Mouse (Mus musculus) heart, embryonic 10.5 days (tissue): ENCODE results near the gene Tspan18. TPM values are rescaled to one million over a fixed set of nuclear protein-coding genes. Genes with fewer than 3 reads are reported as not detected.

ENCODE experiments used
- DNase-seq: peaks from one replicate; pipeline ENCODE4 v3.0.0-alpha.2; 2017; ENCODE audit warnings: low spot score
- H3K27ac ChIP-seq: fragments of 300-500 bp; sonication (generic); 2 replicates; pipeline ENCODE4 v1.5.1; 2016; ENCODE audit warnings: mild to moderate bottlenecking
- H3K27me3 ChIP-seq: fragments of 300-500 bp; sonication (generic); 2 replicates; pipeline ENCODE4 v1.6.1; 2016; ENCODE audit warnings: mild to moderate bottlenecking; ENCODE audit not compliant: poor library complexity, insufficient read depth, severe bottlenecking
- H3K36me3 ChIP-seq: fragments of 300-500 bp; sonication (generic); 2 replicates; pipeline ENCODE4 v1.6.1; 2016; ENCODE audit warnings: mild to moderate bottlenecking, moderate library complexity
- H3K4me1 ChIP-seq: fragments of 300-500 bp; sonication (generic); 2 replicates; pipeline ENCODE4 v1.6.1; 2016; ENCODE audit warnings: mild to moderate bottlenecking
- H3K4me3 ChIP-seq: fragments of 300-500 bp; sonication (generic); 2 replicates; pipeline ENCODE4 v1.5.1; 2016; ENCODE audit warnings: mild to moderate bottlenecking, moderate library complexity
- H3K9me3 ChIP-seq: fragments of 300-500 bp; sonication (generic); 2 replicates; pipeline ENCODE4 v1.6.1; 2016; ENCODE audit warnings: mild to moderate bottlenecking, moderate library complexity
- WGBS: fragments of 180-500 bp; shearing (Covaris S2); methylation state at CpG from one replicate; pipeline ENCODE4 v1.1.7; 2016; 5-methylcytosine and 5-hydroxymethylcytosine counted together
- polyA plus RNA-seq: library from polyadenylated mRNA; unstranded; fragments of >200 nt; fragmentation: Nextera tagmentation; extraction: Ambion mirVana; gene quantifications from 2 replicates; pipeline ENCODE4 v1.2.1, GENCODE M21; 2016

Tspan18 gene
- polyA plus RNA-seq, 1 experiment from 2014 or later: 64.2 TPM

DNA sequence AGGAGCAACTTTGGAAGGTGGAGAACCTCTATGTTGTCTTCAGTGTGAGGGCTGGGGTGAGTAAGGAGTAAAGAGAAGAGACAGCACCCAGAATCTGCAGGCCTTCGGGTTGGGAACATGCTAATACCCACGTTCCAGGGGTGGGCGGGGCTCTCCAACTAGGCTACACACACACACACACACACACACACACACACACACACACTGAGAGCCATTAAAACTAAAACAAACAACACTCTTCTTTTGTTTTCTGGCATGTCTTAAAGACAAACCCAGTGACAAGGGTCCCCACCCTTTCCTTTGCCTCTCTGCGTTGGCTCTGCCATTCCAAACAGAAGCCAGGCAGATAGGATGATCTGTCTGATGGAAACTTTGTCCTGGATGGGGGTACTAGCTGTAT lies 2.0 kb downstream of the Tspan18 start:
- peaks cover 8% of the 10 kb centered on the region; the same call in 1 of the 2 replicates for H3K36me3 ChIP-seq
- no peaks in the 10 kb centered on the region for H3K27me3 ChIP-seq
- no peaks in the 10 kb centered on the region for H3K9me3 ChIP-seq
- WGBS: 65% methylated on average over 4 of the region's 4 CpGs
- H3K4me3 ChIP-seq: peak overlapping the region; percentile 90
- peak overlapping the region; percentile 92 for H3K27ac ChIP-seq
- H3K4me1 ChIP-seq: peaks cover 84% of the 10 kb centered on the region
- no peak for DNase-seq

DNA sequence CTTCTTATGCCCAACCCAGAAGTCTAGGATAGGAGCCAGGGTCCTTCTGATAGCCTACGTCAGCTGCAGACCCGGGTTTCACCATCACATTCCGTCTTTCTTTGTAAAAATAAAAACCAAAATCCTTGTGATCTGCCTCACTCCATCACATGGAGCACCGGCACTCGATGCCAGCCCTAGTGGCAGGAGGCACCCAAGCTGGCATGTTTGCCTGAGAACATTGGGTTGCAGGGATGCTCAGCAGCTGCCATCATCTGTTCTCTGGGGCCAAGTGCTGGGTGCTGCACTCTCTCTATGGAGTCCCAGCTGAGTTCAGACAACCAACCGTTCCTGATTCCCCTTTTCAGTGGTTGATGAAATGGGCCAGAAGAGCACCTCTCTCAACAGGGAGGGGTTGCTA lies 3.2 kb downstream of the Tspan18 start:
- peaks cover 12% of the 10 kb centered on the region; the same call in 1 of the 2 replicates for H3K36me3 ChIP-seq
- H3K9me3 ChIP-seq: no peaks in the 10 kb centered on the region
- peaks cover 88% of the 10 kb centered on the region for H3K4me1 ChIP-seq
- no peaks in the 10 kb centered on the region for H3K27me3 ChIP-seq
- DNase-seq: no peak
- 81% methylated on average over 6 of the region's 6 CpGs for WGBS
- peak overlapping the region; percentile 31; the same call in 1 of the 2 replicates for H3K4me3 ChIP-seq
- H3K27ac ChIP-seq: peak overlapping the region; percentile 24; the same call in 1 of the 2 replicates

- Histone ChIP-seq H3K4me3 (no peak overlapping the region), H3K27me3 (no peaks in the 10 kb centered on the region), H3K4me1 (peaks cover 90% of the 10 kb centered on the region), H3K36me3 (peaks cover 16% of the 10 kb centered on the region; the same call in 1 of the 2 replicates), H3K9me3 (no peaks in the 10 kb centered on the region), H3K27ac (no peak overlapping the region)
- DNase-seq: no peak
- WGBS: 64% methylated on average over 4 of the region's 4 CpGs
Observed at GRCm38 (mm10) chr2:93329120-93329519, 5.2 kb downstream of the Tspan18 start.

- Histone ChIP-seq H3K36me3 (peaks cover 27% of the 10 kb centered on the region), H3K9me3 (no peaks in the 10 kb centered on the region), H3K4me3 (no peak overlapping the region), H3K27ac (peak overlapping the region; percentile 49), H3K27me3 (no peaks in the 10 kb centered on the region), H3K4me1 (peaks cover 85% of the 10 kb centered on the region)
- 75% methylated on average over 7 of the region's 7 CpGs for WGBS
- DNase-seq: no peak
Observed at GRCm38 (mm10) chr2:93327915-93328555, 6.3 kb downstream of the Tspan18 start.

DNA sequence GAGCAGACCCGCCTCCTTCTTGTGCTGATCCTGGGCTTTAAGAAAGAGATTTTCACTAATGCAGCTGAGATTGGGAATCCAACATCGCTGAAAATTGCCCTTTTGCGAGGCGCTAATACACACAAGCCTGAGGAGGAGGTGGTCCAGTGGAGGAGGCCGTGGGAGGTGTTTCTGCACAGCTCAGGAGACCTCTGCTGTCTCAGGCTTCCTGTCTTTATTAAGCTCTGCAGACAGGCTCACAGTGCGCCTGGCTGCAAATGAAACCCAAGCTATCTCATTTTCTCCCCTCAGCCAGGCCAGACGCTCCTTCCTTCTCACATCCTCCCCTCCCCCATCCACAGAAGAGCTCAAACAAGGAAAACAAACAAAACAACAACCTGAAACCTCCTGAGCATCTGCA lies 9.6 kb downstream of the Tspan18 start:
- Histone ChIP-seq H3K4me1 (peaks cover 74% of the 10 kb centered on the region), H3K9me3 (no peaks in the 10 kb centered on the region), H3K27me3 (no peaks in the 10 kb centered on the region), H3K4me3 (no peak overlapping the region), H3K27ac (peak overlapping the region; percentile 52; the same call in 1 of the 2 replicates), H3K36me3 (peaks cover 25% of the 10 kb centered on the region)
- DNase-seq: no peak
- 27% methylated on average over 7 of the region's 7 CpGs for WGBS

DNA sequence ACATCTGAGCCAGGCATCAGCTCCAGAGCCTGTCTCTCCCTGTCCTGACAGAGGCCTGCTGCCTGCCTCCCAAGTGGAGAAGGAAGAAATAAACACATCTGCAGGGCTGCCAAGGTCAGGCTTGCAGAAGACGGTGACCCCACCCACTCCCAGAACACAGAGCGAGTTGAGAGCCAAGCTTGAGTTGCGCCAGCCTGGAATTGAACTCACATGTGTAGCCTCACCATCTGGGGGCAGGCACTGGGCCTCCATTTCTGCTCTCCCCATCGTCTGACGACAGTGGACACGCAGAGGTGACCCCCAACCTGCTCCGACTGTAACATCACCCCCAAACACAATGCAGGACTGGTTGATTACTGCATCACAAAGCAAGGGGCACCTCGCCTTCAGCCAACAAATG lies 12.4 kb downstream of the Tspan18 start:
- 66% methylated on average over 8 of the region's 8 CpGs for WGBS
- H3K9me3 ChIP-seq: no peaks in the 10 kb centered on the region
- no peak for DNase-seq
- no peaks in the 10 kb centered on the region for H3K27me3 ChIP-seq
- H3K4me1 ChIP-seq: peaks cover 74% of the 10 kb centered on the region
- peaks cover 23% of the 10 kb centered on the region for H3K36me3 ChIP-seq
- no peak overlapping the region for H3K4me3 ChIP-seq
- peak overlapping the region; percentile 65 for H3K27ac ChIP-seq

DNA sequence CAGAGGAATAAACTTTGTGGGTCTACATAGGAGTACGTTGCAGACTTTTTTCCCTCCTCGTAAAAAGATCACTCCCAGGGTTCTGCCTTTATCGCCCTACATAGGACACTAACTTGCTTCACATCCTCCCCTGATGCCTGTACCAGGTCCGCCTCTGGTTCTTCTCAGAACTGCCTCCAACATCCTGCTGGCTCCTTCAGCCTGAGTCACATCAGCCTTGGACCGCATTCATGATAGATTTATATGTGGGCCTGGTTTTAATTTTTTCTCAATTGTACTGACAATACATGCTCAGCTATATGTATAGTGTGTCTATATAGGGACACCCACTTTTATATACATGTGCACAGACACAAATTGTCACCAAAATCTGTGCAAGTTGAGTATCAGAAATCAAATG lies 14.0 kb downstream of the Tspan18 start:
- H3K9me3 ChIP-seq: no peaks in the 10 kb centered on the region
- DNase-seq: no peak
- peaks cover 80% of the 10 kb centered on the region for H3K4me1 ChIP-seq
- peaks cover 25% of the 10 kb centered on the region for H3K36me3 ChIP-seq
- peak overlapping the region; percentile 30; the same call in 1 of the 2 replicates for H3K27ac ChIP-seq
- 82% methylated on average over 5 of the region's 5 CpGs for WGBS
- H3K27me3 ChIP-seq: no peaks in the 10 kb centered on the region
- H3K4me3 ChIP-seq: no peak overlapping the region

DNA sequence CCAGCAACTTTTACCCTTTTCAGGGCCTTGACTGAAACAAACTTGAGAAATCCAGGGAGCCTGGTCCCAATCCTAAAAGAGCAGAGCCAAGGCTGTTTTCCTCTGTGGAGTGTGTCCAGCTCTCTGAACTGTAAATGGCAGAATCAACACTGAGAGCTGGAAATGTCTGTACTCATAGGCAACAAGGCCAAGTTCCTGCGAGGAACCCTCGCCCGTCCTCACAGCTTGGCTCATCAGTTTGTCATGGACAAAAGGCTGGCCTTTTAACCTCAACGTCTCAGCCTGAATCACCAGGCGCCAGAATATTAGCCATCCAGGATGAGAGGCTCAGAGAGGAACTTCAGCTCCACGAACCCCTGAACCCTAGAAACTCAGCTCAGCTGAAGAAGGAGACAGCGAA lies 14.7 kb downstream of the Tspan18 start:
- no peaks in the 10 kb centered on the region for H3K27me3 ChIP-seq
- WGBS: 62% methylated on average over 7 of the region's 7 CpGs
- no peaks in the 10 kb centered on the region for H3K9me3 ChIP-seq
- no peak overlapping the region for H3K4me3 ChIP-seq
- peak overlapping the region; percentile 30; the same call in 1 of the 2 replicates for H3K27ac ChIP-seq
- H3K4me1 ChIP-seq: peaks cover 80% of the 10 kb centered on the region
- H3K36me3 ChIP-seq: peaks cover 25% of the 10 kb centered on the region
- DNase-seq: no peak

GRCm38 (mm10) chr2:93318781-93319349 lies 15.4 kb downstream of the Tspan18 start:
- Histone ChIP-seq H3K27ac (peak overlapping the region; percentile 26; the same call in 1 of the 2 replicates), H3K4me3 (no peak overlapping the region), H3K9me3 (no peaks in the 10 kb centered on the region), H3K36me3 (peaks cover 19% of the 10 kb centered on the region), H3K4me1 (peaks cover 80% of the 10 kb centered on the region), H3K27me3 (no peaks in the 10 kb centered on the region)
- no peak for DNase-seq
- 88% methylated on average over 21 of the region's 21 CpGs for WGBS

DNA sequence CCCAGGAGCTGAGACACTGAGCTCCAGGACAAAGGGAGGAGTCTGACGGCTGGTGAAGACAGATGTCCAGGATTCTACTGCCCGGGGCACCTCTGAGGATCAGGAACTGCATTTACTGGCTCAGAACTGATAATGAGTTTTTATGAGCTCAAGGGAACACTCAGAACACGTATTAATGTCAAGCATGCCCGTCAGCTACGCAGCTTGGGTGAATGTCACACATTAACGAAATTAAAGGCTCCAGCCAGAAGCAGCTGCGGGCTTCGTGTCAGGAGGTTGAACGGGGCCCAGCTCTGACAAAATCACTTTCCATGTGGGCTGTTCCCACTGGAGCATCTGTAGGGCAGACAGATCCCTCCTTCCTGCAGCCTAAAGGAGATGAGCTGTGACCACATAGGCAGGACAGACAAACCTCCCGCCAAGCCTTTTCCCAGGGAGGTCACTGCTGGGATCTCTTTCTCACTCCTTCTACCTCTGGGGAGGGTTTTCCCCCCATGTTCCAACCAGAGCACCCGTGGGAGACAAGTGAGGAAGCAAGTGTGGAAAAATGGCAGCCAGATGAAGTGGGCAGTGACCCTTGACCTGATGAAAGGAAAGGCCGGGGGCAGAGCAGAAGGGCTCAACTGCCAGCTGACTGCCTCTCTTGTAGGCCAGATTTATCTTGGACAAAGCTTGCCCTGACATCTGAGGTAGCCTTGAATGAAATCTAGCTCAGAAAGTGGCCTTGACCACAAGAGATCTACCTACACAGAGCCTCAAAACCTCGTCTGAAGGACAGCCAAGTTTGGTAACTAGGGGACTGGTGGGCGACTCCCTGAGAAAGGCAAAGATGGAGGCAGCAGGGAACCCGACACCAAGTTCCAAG lies 20.3 kb downstream of the Tspan18 start:
- Histone ChIP-seq H3K27ac (peak overlapping the region; percentile 78), H3K27me3 (no peaks in the 10 kb centered on the region), H3K4me3 (no peak overlapping the region), H3K36me3 (peaks cover 14% of the 10 kb centered on the region; the same call in 1 of the 2 replicates), H3K9me3 (no peaks in the 10 kb centered on the region), H3K4me1 (peaks cover 92% of the 10 kb centered on the region)
- DNase-seq: no peak
- whole genome bisulfite sequencing: 52% methylated on average over 15 of the region's 15 CpGs

DNA sequence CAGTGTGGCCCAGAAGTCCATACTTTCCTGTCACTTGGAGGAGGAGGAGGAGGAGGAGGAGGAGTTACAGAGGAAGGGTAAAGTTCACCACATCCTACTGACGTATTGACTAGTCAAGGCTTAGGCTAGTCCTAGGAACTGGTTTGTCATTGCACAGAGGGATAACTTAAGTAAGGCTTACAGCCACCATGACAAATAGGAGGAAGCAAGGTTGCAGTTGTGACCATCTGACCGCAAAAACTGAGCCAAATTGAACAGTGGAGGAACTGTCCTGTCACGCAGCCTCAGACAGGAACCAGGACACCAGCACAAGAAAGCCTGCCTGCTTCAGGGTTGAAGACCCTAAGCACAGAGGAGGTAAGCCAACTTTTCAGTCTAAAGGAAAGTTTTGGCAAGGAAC lies 21.8 kb downstream of the Tspan18 start:
- Histone ChIP-seq H3K27me3 (no peaks in the 10 kb centered on the region), H3K4me3 (no peak overlapping the region), H3K4me1 (peaks cover 91% of the 10 kb centered on the region), H3K36me3 (peaks cover 20% of the 10 kb centered on the region; the same call in 1 of the 2 replicates), H3K27ac (peak overlapping the region; percentile 90), H3K9me3 (no peaks in the 10 kb centered on the region)
- no peak for DNase-seq
- WGBS: 61% methylated on average over 3 of the region's 3 CpGs

DNA sequence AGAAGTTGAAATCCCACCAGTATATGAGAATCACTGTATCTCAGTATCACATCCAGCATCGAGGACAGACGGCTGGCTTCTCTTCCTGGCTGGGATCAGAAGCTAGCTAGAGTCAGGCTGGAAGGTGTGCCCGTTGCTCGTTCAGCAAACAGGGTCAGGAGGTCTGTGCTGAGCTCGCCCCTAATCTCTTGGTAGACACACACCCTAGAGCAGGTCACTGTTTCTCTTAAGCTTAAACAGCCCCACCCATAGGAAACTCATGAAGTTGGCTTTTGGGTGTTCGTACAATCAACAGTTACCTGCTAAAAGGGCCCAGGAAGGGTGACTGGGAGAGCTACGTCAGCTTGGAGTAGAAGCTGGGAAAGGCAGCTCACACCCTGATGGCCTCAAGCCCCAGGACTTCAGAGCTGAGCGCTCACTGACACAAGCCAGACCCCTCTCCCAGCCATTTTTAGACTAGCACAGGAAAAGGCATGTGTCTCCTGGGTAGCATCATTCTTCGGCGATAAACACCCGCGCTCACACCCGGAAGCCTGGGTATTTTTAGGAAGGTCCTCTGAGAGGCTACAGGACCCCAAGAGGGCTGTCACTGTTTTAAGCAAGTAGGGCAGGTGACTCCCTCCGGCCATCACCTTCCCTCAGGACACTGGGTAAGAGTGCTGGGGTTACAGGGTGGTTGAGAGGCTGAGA lies 24.4 kb downstream of the Tspan18 start:
- WGBS: 28% methylated on average over 14 of the region's 14 CpGs
- peak overlapping the region; percentile 90 for H3K27ac ChIP-seq
- peaks cover 12% of the 10 kb centered on the region; the same call in 1 of the 2 replicates for H3K36me3 ChIP-seq
- peaks cover 77% of the 10 kb centered on the region for H3K4me1 ChIP-seq
- peak; percentile 93 for DNase-seq
- H3K4me3 ChIP-seq: 0 out of 2 replicates have a peak overlapping the region, but pooled peaks have one; percentile 16
- H3K27me3 ChIP-seq: no peaks in the 10 kb centered on the region
- H3K9me3 ChIP-seq: no peaks in the 10 kb centered on the region
